Mouse (Mus musculus) cortical plate, adult 2 months (tissue): ENCODE measurements around the gene Rubcnl. TPM values are rescaled to one million over a fixed set of nuclear protein-coding genes. Genes with fewer than 3 reads are reported as not detected.

Experiments
- H3K27ac ChIP-seq: fragments of 200-500 bp; 2 replicates; pipeline ENCODE4 v1.5.1; 2012; ENCODE audit warnings: low read length, control low read depth, inconsistent platforms; ENCODE audit not compliant: insufficient read depth
- H3K4me1 ChIP-seq: fragments of 200-500 bp; 2 replicates; pipeline ENCODE4 v1.6.1; 2011; ENCODE audit warnings: low read length; ENCODE audit not compliant: control insufficient read depth, insufficient read depth
- H3K4me3 ChIP-seq: fragments of 200-500 bp; 2 replicates; pipeline ENCODE4 v1.5.1; 2011; ENCODE audit warnings: mild to moderate bottlenecking, low read length, control low read depth; ENCODE audit not compliant: insufficient read depth
- CTCF ChIP-seq: fragments of 200-500 bp; IDR thresholded peaks from 2 replicates; pipeline ENCODE4 v1.5.1; 2011; ENCODE audit warnings: mild to moderate bottlenecking, control low read depth, low read length; ENCODE audit not compliant: insufficient read depth; ENCODE audit errors: extremely low read depth
- POLR2A ChIP-seq: fragments of 200-500 bp; IDR thresholded peaks from 2 replicates; pipeline ENCODE4 v1.6.1; 2011; ENCODE audit warnings: mild to moderate bottlenecking, low read length, control low read depth; ENCODE audit not compliant: insufficient read depth; ENCODE audit errors: extremely low read depth
- polyA plus RNA-seq: library from polyadenylated mRNA; depleted of rRNA; stranded (reverse); fragments of >200 nt; gene quantifications from 2 replicates; pipeline ENCODE4 v1.2.3, GENCODE M21; 2012; rRNA removed

Rubcnl gene
- polyA plus RNA-seq, 1 experiment: 1.6 TPM

- Histone ChIP-seq H3K4me3 (no peak overlapping the region), H3K27ac (no peak overlapping the region), H3K4me1 (0 out of 2 replicates have a peak, but pooled peaks cover 2% of the 10 kb centered on the region)
- TF ChIP-seq CTCF: no peak
- TF ChIP-seq POLR2A: no peak
Observed at GRCm38 (mm10) chr14:75063936-75064335, 48.1 kb downstream of the Rubcnl start.

- Histone ChIP-seq H3K4me1 (0 out of 2 replicates have a peak, but pooled peaks cover 2% of the 10 kb centered on the region), H3K4me3 (no peak overlapping the region)
- TF ChIP-seq POLR2A: no peak
- no peak for TF ChIP-seq CTCF
Observed at GRCm38 (mm10) chr14:75064520-75064919, 48.7 kb downstream of the Rubcnl start.

GRCm38 (mm10) chr14:75065211-75065610 is 49.4 kb downstream of the Rubcnl start:
- Histone ChIP-seq H3K27ac (no peak overlapping the region), H3K4me3 (no peak overlapping the region), H3K4me1 (0 out of 2 replicates have a peak, but pooled peaks cover 2% of the 10 kb centered on the region)
- TF ChIP-seq CTCF: no peak
- no peak for TF ChIP-seq POLR2A

More at GRCm38 (mm10) chr14:75064520-75064919, 48.7 kb downstream of the Rubcnl start:
- no peak overlapping the region for H3K27ac ChIP-seq

DNA sequence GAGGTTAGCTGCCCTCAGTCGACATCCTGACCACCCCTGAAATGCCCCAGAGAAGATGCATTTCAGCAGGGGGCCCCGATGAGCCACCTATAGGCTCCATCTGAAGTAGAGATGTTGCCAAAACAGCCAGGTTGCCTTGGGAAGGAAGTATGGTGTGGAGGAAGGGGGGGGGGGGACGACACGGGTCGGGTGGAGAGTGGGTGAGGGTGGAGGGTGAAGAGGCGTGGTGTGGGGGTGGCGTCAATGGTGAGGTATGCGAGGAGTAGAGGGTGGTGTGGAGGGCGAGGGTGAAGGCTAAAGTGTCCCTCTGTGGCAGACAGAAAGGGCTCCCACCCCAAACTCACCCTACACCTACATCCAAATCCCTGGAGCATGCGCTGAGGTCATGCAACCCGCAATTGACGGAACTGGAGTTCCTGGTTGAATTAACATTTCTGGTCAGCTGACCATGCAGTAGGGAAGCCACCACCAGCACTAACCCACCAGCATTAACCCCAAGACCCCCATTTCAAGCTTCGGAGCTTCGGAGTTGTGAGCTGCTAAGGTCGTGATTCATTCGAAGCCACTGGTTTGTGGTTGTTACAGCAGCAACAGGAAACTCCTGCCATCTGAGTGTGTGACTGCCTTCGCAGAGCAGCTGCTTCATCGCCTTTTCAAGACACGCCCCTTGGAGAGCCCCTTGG is 52.7 kb downstream of the Rubcnl start:
- 0 out of 2 replicates have a peak, but pooled peaks cover 2% of the 10 kb centered on the region for H3K4me1 ChIP-seq
- H3K27ac ChIP-seq: no peak overlapping the region
- TF ChIP-seq CTCF: no peak
- TF ChIP-seq POLR2A: no peak
- no peak overlapping the region for H3K4me3 ChIP-seq

GRCm38 (mm10) chr14:75069356-75069979 is 53.6 kb downstream of the Rubcnl start:
- Histone ChIP-seq H3K4me3 (no peak overlapping the region), H3K27ac (no peak overlapping the region), H3K4me1 (no peaks in the 10 kb centered on the region)
- TF ChIP-seq POLR2A: no peak
- no peak for TF ChIP-seq CTCF

DNA sequence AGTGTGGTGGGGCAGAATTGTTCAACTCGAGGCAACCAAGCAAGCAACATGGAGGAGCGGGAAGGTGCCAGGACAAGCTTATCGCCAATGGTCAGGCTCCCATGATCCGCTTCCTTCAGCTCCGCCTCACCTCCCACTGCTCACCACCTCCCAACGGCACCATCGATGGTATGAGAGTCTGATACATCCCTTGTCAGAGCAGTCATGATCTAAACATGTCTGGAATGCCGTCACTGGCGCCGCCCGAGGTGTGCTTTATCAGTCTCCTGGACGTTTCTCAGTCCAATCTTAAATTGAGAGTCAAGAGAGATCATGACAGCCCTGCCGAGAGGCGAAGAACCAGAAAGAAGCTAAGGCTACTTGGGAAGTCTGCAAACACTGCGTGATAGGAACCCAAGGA is 55.3 kb downstream of the Rubcnl start:
- Histone ChIP-seq H3K27ac (no peak overlapping the region), H3K4me3 (no peak overlapping the region), H3K4me1 (no peaks in the 10 kb centered on the region)
- TF ChIP-seq POLR2A: no peak
- no peak for TF ChIP-seq CTCF

DNA sequence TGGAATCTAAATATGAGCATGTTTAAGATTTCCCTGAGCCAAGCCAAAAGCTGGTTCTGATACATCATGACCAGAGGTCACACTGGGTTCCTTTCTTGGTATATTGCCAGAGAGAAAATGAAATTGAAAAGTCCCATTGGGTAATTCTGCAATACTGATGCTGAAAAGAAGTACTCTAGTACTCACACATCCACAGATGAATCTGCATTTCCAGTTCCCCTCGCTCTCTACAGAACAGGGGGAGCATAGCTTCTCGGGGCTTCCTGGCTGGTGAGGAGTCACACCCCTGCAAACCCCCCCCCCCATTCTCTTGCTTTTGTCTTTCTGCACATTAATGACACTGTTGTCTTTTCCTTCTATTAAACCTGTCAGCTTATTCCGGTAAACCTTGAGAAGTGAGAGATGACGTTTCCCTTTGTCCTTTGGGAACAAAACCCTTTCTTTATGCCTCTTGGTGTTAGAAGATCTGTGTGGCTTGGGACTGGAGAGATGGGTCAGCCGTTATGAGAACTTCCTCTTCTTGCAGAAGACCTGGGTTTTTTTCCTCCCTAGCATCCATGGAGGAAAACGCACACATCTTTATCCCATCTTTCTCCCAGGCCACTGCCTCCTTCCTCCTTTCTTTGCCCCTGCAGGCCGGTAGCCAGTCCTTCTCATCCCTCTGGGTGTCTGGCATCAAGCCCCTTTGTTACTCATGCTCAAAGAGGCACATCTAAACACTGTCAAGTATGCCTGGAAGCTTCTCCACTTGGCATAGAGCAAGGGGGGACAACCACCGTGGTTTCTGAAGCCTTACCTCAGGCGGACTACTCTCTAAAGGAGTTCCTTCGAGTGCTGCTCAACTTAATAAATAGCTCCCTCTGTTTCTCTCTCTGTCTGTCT is 59.7 kb downstream of the Rubcnl start:
- TF ChIP-seq POLR2A (no peak), CTCF (no peak)
- Histone ChIP-seq H3K4me3 (no peak overlapping the region), H3K4me1 (no peaks in the 10 kb centered on the region), H3K27ac (no peak overlapping the region)

DNA sequence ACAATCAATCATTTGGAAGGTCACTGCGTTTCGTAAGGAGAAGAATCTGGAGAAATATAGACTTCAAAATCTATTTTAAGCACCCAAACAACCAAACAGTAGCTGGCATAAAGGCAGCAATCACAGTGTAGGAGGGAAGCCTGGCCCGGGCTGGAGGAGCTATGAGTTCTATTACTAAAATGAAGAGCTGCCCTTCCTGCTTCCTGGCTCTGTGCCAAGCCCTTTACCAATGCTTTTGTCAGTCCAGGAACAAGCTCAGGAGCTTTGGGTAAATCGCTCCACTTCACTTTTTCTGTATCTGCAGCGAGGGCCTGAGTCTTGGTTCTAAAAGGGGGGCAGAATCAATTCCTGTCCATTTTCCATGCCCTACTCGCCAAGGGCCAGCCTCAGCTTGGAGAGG is 62.1 kb downstream of the Rubcnl start:
- TF ChIP-seq POLR2A: no peak
- TF ChIP-seq CTCF: no peak
- Histone ChIP-seq H3K27ac (no peak overlapping the region), H3K4me1 (no peaks in the 10 kb centered on the region), H3K4me3 (no peak overlapping the region)

Other genes starting within 250 kb of the Rubcnl start
- gene Lrch1, start 68.2 kb upstream of the Rubcnl start, polyA plus RNA-seq: 13.6 and 15.1 TPM in 2 replicates
- 0.04 TPM in 2 replicates for gene Lrrc63, start 114.9 kb downstream of the Rubcnl start, polyA plus RNA-seq
- gene Lcp1, start 115.1 kb downstream of the Rubcnl start, polyA plus RNA-seq: 4.9 and 5.5 TPM in 2 replicates
- not detected in 2 replicates for gene Cpb2, start 226.3 kb downstream of the Rubcnl start, polyA plus RNA-seq